Mouse (Mus musculus) stomach, postnatal 0 days (tissue): ENCODE data around the gene Tango6. TPM values are rescaled to one million over a fixed set of nuclear protein-coding genes. Genes with fewer than 3 reads are reported as not detected.
A peak's percentile ranks its signal among the peaks of the same experiment; 100 is the strongest.
"Not testable (repeated sequence)": the region's sequence is repeated elsewhere in the genome, so short reads cannot be mapped to it uniquely, and the experiment has no call there.

ENCODE experiments used
- ATAC-seq: fragments of 200-750 bp; cut with Nextera tagmentation; 2 replicates; pipeline ENCODE4 v1.8.0; 2017; ENCODE audit not compliant: low FRiP score, low TSS enrichment
- DNase-seq: peaks from one replicate; pipeline ENCODE4 v3.0.0-alpha.2; 2016; ENCODE audit warnings: low spot score
- H3K27ac ChIP-seq: fragments of 300-500 bp; sonication (generic); replicated peaks from 2 replicates; pipeline ENCODE4 v1.5.1; 2014; ENCODE audit warnings: mild to moderate bottlenecking, control low read depth
- H3K27me3 ChIP-seq: fragments of 300-500 bp; sonication (generic); 2 replicates; pipeline ENCODE4 v1.6.1; 2014; ENCODE audit warnings: low read length; ENCODE audit not compliant: control insufficient read depth, insufficient read depth
- H3K36me3 ChIP-seq: fragments of 300-500 bp; sonication (generic); 2 replicates; pipeline ENCODE4 v1.6.1; 2014; ENCODE audit warnings: low read length, mixed read lengths; ENCODE audit not compliant: control insufficient read depth, insufficient read depth
- H3K4me1 ChIP-seq: fragments of 300-500 bp; sonication (generic); replicated peaks from 2 replicates; pipeline ENCODE4 v1.6.1; 2014; ENCODE audit warnings: antibody characterized with exemption; ENCODE audit not compliant: control insufficient read depth, insufficient read depth
- H3K4me2 ChIP-seq: fragments of 300-500 bp; sonication (generic); replicated peaks from 2 replicates; pipeline ENCODE4 v1.6.1; 2014; ENCODE audit warnings: low read depth, mild to moderate bottlenecking, control low read depth, moderate library complexity
- H3K4me3 ChIP-seq: fragments of 300-500 bp; sonication (generic); 2 replicates; pipeline ENCODE4 v1.5.1; 2014; ENCODE audit warnings: low read depth, low read length, control low read depth
- H3K9ac ChIP-seq: fragments of 300-500 bp; sonication (generic); 2 replicates; pipeline ENCODE4 v1.6.1; 2014; ENCODE audit warnings: mild to moderate bottlenecking, low read length, control low read depth, mixed read lengths
- H3K9me3 ChIP-seq: fragments of 300-500 bp; sonication (generic); 2 replicates; pipeline ENCODE4 v1.6.1; 2016; ENCODE audit warnings: low read length; ENCODE audit not compliant: control insufficient read depth
- CTCF ChIP-seq: IDR thresholded peaks from 2 replicates; pipeline ENCODE4 v1.5.1; 2016; ENCODE audit warnings: antibody characterized with exemption, low read depth, mild to moderate bottlenecking, moderate library complexity
- EP300 ChIP-seq: optimal IDR thresholded peaks from 2 replicates; pipeline ENCODE3; 2016; ENCODE audit warnings: antibody characterized with exemption
- WGBS: fragments of 180-500 bp; shearing (Covaris S2); extraction: QIAGEN DNeasy Blood & Tissue Kit; methylation state at CpG from one replicate; pipeline ENCODE4 v1.1.7; 2014; 5-methylcytosine and 5-hydroxymethylcytosine counted together
- polyA plus RNA-seq: library from polyadenylated mRNA; unstranded; fragments of >200 nt; fragmentation: Nextera tagmentation; extraction: Ambion mirVana; gene quantifications from 2 replicates; pipeline ENCODE4 v1.2.1, GENCODE M21; 2015

The Tango6 gene
- polyA plus RNA-seq, 1 experiment from 2014 or later: 3.0 TPM

- WGBS: 73% methylated on average over 8 of the region's 8 CpGs
- no peak overlapping the region for H3K9ac ChIP-seq
- H3K27me3 ChIP-seq: no peaks in the 10 kb centered on the region
- ATAC-seq (no peak), DNase-seq (no peak)
- H3K27ac ChIP-seq: no peak overlapping the region
- no peaks in the 10 kb centered on the region for H3K9me3 ChIP-seq
- H3K4me3 ChIP-seq: no peak overlapping the region
- no peak overlapping the region for H3K4me2 ChIP-seq
- peaks cover 9% of the 10 kb centered on the region; the same call in 1 of the 2 replicates for H3K36me3 ChIP-seq
- H3K4me1 ChIP-seq: no peaks in the 10 kb centered on the region
- no peak for TF ChIP-seq CTCF
- TF ChIP-seq EP300: no peak
Observed at GRCm38 (mm10) chr8:106880121-106880707, 197.3 kb downstream of the Tango6 start.

- H3K36me3 ChIP-seq: peaks cover 23% of the 10 kb centered on the region
- not testable (repeated sequence) for H3K4me1 ChIP-seq
Observed at GRCm38 (mm10) chr8:106884094-106884493, 201.2 kb downstream of the Tango6 start.

GRCm38 (mm10) chr8:106884826-106885400 lies 202.0 kb downstream of the Tango6 start:
- H3K4me3 ChIP-seq, DNase-seq, H3K9ac ChIP-seq, H3K4me2 ChIP-seq, ATAC-seq, H3K9me3 ChIP-seq, H3K27me3 ChIP-seq, H3K27ac ChIP-seq, H3K4me1 ChIP-seq: not testable (repeated sequence)
- 96% methylated on average over 4 of the region's 4 CpGs for WGBS
- peaks cover 23% of the 10 kb centered on the region for H3K36me3 ChIP-seq

More at GRCm38 (mm10) chr8:106884094-106884493, 201.2 kb downstream of the Tango6 start:
- WGBS: 95% methylated on average over 11 of the region's 11 CpGs
- not testable (repeated sequence) for H3K9ac ChIP-seq, H3K4me3 ChIP-seq, H3K27me3 ChIP-seq, H3K9me3 ChIP-seq, ATAC-seq, H3K27ac ChIP-seq, DNase-seq, H3K4me2 ChIP-seq

- no peaks in the 10 kb centered on the region for H3K4me1 ChIP-seq
- no peak overlapping the region for H3K4me2 ChIP-seq
- peak; percentile 94 for TF ChIP-seq CTCF
- TF ChIP-seq EP300: no peak
- H3K36me3 ChIP-seq: peaks cover 21% of the 10 kb centered on the region
- H3K4me3 ChIP-seq: no peak overlapping the region
- no peaks in the 10 kb centered on the region for H3K27me3 ChIP-seq
- WGBS: 37% methylated on average over 5 of the region's 5 CpGs
- H3K9ac ChIP-seq: no peak overlapping the region
- ATAC-seq: peak; percentile 81
- no peak overlapping the region for H3K27ac ChIP-seq
- peak; percentile 82 for DNase-seq
- no peaks in the 10 kb centered on the region for H3K9me3 ChIP-seq
Observed at GRCm38 (mm10) chr8:106887336-106888189, 204.7 kb downstream of the Tango6 start.

GRCm38 (mm10) chr8:106888803-106889202 lies 205.9 kb downstream of the Tango6 start:
- WGBS: 49% methylated on average over 3 of the region's 3 CpGs
- no peak overlapping the region for H3K9ac ChIP-seq
- no peaks in the 10 kb centered on the region for H3K4me1 ChIP-seq
- peaks cover 18% of the 10 kb centered on the region for H3K36me3 ChIP-seq
- no peak overlapping the region for H3K4me3 ChIP-seq
- H3K27me3 ChIP-seq: no peaks in the 10 kb centered on the region
- H3K4me2 ChIP-seq: no peak overlapping the region
- H3K9me3 ChIP-seq: no peaks in the 10 kb centered on the region
- ATAC-seq (no peak), DNase-seq (no peak)
- TF ChIP-seq CTCF (no peak), EP300 (no peak)
- H3K27ac ChIP-seq: no peak overlapping the region
